Mouse (Mus musculus): ENCODE measurements around the gene Csta1. TPM values are rescaled to one million over a fixed set of nuclear protein-coding genes. Genes with fewer than 3 reads are reported as not detected.

The Csta1 gene
- polyA plus RNA-seq, 1 experiment from 2014 or later, result 0.13 TPM

DNA sequence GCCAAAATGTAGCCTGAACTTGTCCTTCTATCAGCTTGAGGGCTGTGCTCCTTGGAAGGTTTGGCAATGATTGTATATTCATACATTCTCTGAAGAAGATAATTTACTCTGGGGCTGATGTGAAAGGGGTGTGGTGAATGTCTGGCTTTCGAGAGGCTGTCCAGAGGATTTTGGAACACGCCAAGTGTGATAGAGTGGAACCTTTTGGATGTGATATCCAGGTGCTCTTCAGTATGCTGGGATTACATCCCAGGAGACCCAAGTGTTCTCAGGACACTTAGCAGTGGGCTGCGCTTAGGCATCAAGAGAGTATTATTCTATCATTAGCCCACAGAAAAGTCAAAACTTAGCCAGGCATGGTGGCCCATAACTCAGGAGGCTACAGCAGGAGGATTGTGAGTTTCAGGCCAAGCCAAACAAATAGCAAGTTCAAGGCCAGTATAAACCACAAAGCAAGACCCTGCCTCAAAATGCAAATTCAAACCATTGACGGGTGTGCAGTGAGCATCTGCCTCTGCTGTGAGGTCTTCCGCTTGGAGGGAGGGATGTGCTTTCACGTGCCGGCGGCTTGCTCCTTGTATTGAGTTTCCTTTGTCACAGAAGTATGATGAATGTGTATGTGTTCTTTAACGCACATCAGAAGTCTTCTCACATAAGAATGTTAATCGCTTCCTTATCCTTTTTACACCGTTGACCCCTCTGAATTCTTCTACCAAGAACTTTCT is 40.1 kb downstream of the Csta1 start:
- Histone ChIP-seq H3K4me1 (no peaks in the 10 kb centered on the region), H3K36me3 (peaks cover 60% of the 10 kb centered on the region), H3K4me3 (no peak overlapping the region), H3K27me3 (ENCODE audit: low read depth, poor library complexity, severe bottlenecking) (no peaks in the 10 kb centered on the region), H3K9me3 (replicated peaks) (no peaks in the 10 kb centered on the region), H3K27ac (no peak overlapping the region)
- WGBS, result 94% methylated on average over 11 of the region's 11 CpGs
- DNase-seq (ENCODE audit: low spot score), result no peak

DNA sequence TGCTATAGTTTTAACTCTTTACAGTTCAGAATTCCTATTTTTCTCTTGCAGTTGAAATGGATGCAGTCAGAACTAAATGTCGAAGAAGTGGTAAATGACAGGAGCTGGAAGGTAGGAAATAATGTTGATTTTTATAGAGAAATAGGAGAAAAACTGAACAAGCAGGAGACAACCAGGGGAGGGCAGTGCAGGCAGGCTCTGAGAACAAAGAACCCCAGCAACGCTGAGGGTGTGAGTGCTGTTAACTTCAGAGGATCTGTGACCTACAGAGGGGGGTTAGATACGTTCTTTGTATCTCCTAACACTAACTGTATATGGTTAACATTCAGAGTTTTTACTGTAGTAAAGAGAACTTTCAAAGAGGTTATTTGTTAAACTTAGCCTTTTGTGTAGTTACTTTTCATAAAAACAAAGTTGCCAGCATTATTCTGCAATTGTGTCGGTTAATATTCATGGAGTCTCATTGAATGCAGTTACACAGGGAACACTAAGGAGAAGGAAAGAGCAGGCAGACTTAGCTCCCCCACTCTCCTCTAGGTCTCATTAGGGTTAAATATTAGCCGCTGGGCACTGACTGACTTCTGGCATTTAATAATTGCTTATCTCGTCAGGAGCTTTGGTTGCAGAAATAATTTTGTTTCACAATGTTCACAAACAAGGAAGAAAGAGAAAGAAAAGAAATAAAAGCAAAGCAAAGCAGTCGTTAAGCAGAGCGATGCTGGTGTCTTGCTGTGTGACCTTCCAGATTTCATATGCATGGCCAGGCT is 41.0 kb downstream of the Csta1 start:
- Histone ChIP-seq H3K27ac (no peak overlapping the region), H3K36me3 (peaks cover 69% of the 10 kb centered on the region)
- 81% methylated on average over 8 of the region's 8 CpGs for WGBS

DNA sequence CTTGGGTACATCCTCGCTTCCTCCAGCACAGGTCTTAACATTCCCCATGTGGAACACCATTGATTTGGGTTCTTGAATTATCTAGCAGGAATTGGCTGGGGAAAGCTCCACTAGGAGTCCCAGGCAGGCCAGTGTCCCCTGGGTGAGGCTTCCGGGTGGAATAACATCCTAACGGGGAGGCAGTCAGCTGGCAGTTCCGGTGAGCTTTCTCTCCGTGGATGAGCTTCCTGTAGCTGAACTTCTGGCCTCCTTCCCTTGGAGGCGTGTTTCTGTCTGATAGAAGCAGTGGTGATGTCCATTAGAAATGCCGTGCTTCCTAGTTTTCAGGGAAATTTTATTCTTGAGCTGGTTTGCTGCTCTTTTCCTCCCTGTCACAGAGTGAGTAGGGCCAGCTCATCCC is 42.0 kb downstream of the Csta1 start:
- no peak for DNase-seq (ENCODE audit: low spot score)
- no peaks in the 10 kb centered on the region for H3K4me1 ChIP-seq
- WGBS, result 85% methylated on average over 7 of the region's 7 CpGs

More for the DNA sequence above, 41.0 kb downstream of the Csta1 start:
- Histone ChIP-seq H3K4me3 (no peak overlapping the region), H3K9me3 (replicated peaks) (no peaks in the 10 kb centered on the region), H3K27me3 (ENCODE audit: low read depth, poor library complexity, severe bottlenecking) (no peaks in the 10 kb centered on the region), H3K4me1 (no peaks in the 10 kb centered on the region)
- DNase-seq (ENCODE audit: low spot score), result no peak

DNA sequence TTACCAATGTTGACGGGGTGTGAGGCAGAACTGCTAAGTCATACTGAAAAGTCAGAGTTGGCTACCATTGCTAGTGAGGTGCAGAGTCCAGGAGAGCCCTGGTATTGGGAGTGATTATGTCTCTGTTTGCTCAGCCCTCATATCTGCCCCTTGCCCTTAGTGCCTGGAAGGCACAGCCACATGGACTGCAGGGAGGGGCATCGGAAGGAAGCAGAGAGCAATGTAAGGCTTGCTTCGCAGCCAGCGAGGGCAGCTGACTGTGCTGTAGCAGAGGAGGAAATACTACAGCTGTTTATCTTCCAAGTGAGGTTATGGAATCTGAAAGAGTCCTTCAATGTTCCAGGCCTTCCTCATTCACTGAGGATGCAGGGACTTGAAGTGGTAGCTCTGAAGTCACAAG is 43.2 kb downstream of the Csta1 start:
- Histone ChIP-seq H3K9me3 (replicated peaks) (no peaks in the 10 kb centered on the region), H3K27ac (no peak overlapping the region), H3K4me3 (no peak overlapping the region), H3K36me3 (peaks cover 91% of the 10 kb centered on the region), H3K4me1 (no peaks in the 10 kb centered on the region), H3K27me3 (ENCODE audit: low read depth, poor library complexity, severe bottlenecking) (no peaks in the 10 kb centered on the region)
- DNase-seq (ENCODE audit: low spot score), result no peak
- WGBS, result 93% methylated on average over 4 of the region's 4 CpGs

More for the DNA sequence above, 42.0 kb downstream of the Csta1 start:
- Histone ChIP-seq H3K4me3 (no peak overlapping the region), H3K36me3 (peaks cover 78% of the 10 kb centered on the region), H3K9me3 (replicated peaks) (no peaks in the 10 kb centered on the region), H3K27me3 (ENCODE audit: low read depth, poor library complexity, severe bottlenecking) (no peaks in the 10 kb centered on the region), H3K27ac (no peak overlapping the region)

DNA sequence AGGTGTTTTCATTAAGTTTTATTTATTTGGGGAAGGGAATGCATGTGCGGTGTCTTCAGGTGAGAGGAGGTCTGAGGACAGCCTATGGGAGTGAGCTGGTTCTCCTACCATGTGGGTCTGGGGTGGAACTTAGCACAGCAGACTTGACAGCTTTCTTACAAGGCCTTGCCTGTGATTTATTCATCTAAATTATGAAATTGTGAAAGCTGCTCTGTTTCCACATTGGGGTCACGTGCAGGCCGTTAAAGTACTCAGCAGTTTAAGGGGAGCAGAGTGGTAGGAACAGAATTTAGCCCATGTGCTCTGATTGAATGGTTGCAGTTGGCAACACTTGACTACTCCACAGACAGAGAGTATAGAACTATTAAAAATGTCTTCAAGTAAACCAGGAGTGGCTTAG is 51.1 kb downstream of the Csta1 start:
- Histone ChIP-seq H3K27me3 (ENCODE audit: low read depth, poor library complexity, severe bottlenecking) (no peaks in the 10 kb centered on the region), H3K4me1 (no peaks in the 10 kb centered on the region), H3K4me3 (no peak overlapping the region), H3K27ac (no peak overlapping the region), H3K36me3 (peaks cover 34% of the 10 kb centered on the region), H3K9me3 (replicated peaks) (no peaks in the 10 kb centered on the region)
- 96% methylated on average over 3 of the region's 3 CpGs for WGBS
- no peak for DNase-seq (ENCODE audit: low spot score)

DNA sequence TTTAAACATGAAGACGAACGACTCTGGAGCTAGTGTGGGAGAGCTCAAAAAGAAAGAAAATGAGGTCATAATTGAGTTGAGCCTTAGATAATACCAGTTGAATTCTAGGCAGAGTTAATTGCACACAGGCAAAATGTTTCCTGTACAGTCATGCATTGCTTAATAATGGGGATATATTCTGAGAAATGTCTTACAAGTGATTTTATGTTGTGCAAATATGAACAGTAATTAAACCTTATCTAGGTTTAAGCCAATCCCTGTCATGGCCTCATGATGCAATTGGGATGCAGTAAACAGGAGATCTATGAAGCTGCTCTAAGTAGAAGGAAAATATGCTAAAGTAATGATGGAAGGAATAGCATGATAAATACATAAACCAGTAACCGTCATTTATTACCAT is 56.3 kb downstream of the Csta1 start:
- Histone ChIP-seq H3K9me3 (replicated peaks) (no peaks in the 10 kb centered on the region), H3K27ac (no peak overlapping the region), H3K27me3 (ENCODE audit: low read depth, poor library complexity, severe bottlenecking) (no peaks in the 10 kb centered on the region), H3K36me3 (0 out of 2 replicates have a peak, but pooled peaks cover 2% of the 10 kb centered on the region), H3K4me3 (no peak overlapping the region), H3K4me1 (peaks cover 10% of the 10 kb centered on the region)
- no peak for DNase-seq (ENCODE audit: low spot score)
- WGBS, result 94% methylated on average over 3 of the region's 3 CpGs

DNA sequence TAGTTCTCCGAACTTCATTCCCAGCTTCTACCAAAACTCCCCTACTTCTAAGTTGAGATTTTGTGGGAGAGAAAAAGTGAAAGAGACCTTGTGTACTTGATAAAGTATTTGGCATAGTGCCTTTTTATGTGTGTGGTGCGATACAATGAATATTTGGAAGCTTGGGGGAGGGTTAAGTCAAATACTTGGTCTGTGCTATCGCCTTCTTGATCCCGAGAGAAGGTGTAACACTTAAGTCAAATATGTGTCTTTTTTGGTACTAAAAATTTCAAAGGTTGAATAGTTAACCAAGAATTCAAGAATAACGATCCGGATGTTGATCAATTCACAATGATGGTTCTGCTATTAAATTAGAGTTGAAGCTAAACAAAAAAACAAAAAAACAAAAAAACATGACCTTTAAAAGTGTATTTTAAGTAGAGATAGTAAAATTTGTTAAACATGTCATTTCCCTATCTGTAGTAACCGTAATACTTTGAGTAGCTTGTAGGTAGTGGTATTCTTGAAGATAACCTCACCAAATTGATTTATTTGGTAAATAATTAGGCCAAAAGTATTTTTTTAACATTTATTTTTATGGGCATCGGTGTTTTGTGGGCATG is 58.5 kb downstream of the Csta1 start:
- Histone ChIP-seq H3K27me3 (ENCODE audit: low read depth, poor library complexity, severe bottlenecking) (no peaks in the 10 kb centered on the region), H3K4me1 (peaks cover 21% of the 10 kb centered on the region), H3K27ac (peak overlapping the region; percentile 95), H3K9me3 (replicated peaks) (no peaks in the 10 kb centered on the region), H3K4me3 (peak overlapping the region; percentile 81), H3K36me3 (peaks cover 12% of the 10 kb centered on the region)
- 29% methylated on average over 8 of the region's 8 CpGs for WGBS
- no peak for DNase-seq (ENCODE audit: low spot score)

DNA sequence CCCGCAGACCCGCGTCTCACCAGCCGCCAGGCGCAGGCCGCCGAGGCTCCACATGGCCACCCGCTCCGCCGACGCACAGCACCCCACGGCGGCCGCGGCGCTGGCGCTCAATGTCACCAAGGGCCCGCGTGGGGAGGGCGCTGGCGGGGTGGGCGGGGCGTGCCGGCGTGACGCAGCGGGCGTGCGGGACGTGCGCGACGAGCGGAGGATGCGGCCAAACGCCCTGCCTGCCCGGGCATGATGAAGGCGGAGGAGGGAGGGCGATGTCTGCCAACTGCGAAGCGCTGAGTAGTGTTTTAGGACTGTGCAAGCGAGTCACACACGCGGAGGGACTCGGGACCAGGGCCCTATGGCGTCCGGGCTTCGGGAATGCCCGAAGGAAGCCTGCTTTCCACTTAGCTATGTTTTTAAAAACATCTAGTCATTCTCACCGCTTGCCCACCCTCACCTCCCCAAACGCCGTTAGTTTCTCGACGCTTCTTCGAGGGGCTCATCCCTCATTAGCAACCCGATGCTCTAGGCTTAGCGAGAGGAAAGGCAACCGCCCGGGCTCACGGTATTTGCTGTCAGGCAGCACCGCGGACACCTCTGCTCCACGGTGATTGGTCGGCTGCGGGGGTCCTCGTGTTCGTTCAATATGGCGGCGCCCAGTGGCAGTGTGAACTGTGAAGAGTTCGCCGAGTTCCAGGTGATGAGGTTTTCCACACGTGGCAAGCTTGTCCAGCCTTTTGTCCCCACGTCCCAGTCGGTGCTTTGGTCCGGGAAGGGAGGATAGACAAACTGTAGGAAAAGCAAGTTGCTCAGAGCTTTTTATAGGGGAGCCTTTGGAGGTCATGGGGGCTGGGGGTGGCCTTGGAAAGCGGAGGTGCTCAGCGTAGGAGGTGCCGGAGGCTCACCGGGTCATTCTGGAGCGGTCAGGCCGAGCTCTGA is 59.3 kb downstream of the Csta1 start, which contains the start of the genes Fam162a and Ccdc58:
Fam162a (minus strand) TSS at position 145 of the 930 bp plus-strand sequence.
Ccdc58 (plus strand) TSS at position 236 of the 930 bp plus-strand sequence.
- Histone ChIP-seq H3K4me3 (peak within 1 kb of the TSS; percentile 81), H3K4me1 (peaks cover 21% of the 10 kb centered on the region), H3K36me3 (peaks cover 17% of the 10 kb centered on the region), H3K27me3 (ENCODE audit: low read depth, poor library complexity, severe bottlenecking) (no peaks in the 10 kb centered on the region), H3K27ac (peak within 1 kb of the TSS; percentile 95), H3K9me3 (replicated peaks) (no peaks in the 10 kb centered on the region)
- peak; percentile 94 for DNase-seq (ENCODE audit: low spot score)
- WGBS, result under 1% methylated on average over 77 of the region's 81 CpGs

DNA sequence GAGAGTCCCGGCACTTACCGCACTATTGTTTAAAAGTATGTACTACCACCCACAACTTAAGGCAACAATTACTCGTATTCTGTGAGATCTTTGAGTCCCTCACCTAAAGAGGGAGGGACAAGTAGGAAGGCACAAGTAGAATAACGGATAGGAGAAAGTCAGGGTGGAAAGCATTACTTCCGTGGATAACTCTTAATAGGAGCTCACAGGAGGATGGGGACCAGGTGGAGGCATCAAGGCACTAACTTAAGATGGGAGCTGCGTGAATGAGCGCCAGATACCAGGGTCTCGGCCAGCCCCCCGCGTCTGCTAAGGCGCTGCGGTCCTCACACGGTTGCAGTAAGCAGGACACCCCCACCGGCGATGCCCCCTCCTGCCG is 60.0 kb downstream of the Csta1 start:
- peaks cover 21% of the 10 kb centered on the region for H3K4me1 ChIP-seq
- H3K4me3 ChIP-seq, result peak overlapping the region; percentile 81
- H3K27ac ChIP-seq, result peak overlapping the region; percentile 95
- no peak for DNase-seq (ENCODE audit: low spot score)
- under 1% methylated on average over 14 of the region's 16 CpGs for WGBS
- H3K9me3 ChIP-seq (replicated peaks), result no peaks in the 10 kb centered on the region
- peaks cover 21% of the 10 kb centered on the region for H3K36me3 ChIP-seq
- H3K27me3 ChIP-seq (ENCODE audit: low read depth, poor library complexity, severe bottlenecking), result no peaks in the 10 kb centered on the region

Other genes starting within 250 kb of the Csta1 start
- 1.5 and 2.5 TPM in 2 replicates for gene Parp9, start 192.8 kb downstream of the Csta1 start, polyA plus RNA-seq (2016; fragmentation: Nextera tagmentation; extraction: Ambion mirVana)
- gene Dtx3l, start 192.1 kb downstream of the Csta1 start, polyA plus RNA-seq (2016; fragmentation: Nextera tagmentation; extraction: Ambion mirVana), result 1.8 and 2.7 TPM in 2 replicates
- 58.0 and 59.0 TPM in 2 replicates for gene Kpna1, start 152.5 kb downstream of the Csta1 start, polyA plus RNA-seq (2016; fragmentation: Nextera tagmentation; extraction: Ambion mirVana)
- 5.0 and 8.3 TPM in 2 replicates for gene Wdr5b, start 90.1 kb downstream of the Csta1 start, polyA plus RNA-seq (2016; fragmentation: Nextera tagmentation; extraction: Ambion mirVana)
- gene Fam162a, start 59.6 kb downstream of the Csta1 start, polyA plus RNA-seq (2016; fragmentation: Nextera tagmentation; extraction: Ambion mirVana), result 353 and 424 TPM in 2 replicates
- 107 and 125 TPM in 2 replicates for gene Ccdc58, start 59.6 kb downstream of the Csta1 start, polyA plus RNA-seq (2016; fragmentation: Nextera tagmentation; extraction: Ambion mirVana)
- not detected in 2 replicates for gene Stfa2l1, start 25.6 kb upstream of the Csta1 start, polyA plus RNA-seq (2016; fragmentation: Nextera tagmentation; extraction: Ambion mirVana)
- not detected in 2 replicates for gene Gm5483, start 53.0 kb upstream of the Csta1 start, polyA plus RNA-seq (2016; fragmentation: Nextera tagmentation; extraction: Ambion mirVana)
- not detected in 2 replicates for gene Gm5416, start 79.2 kb upstream of the Csta1 start, polyA plus RNA-seq (2016; fragmentation: Nextera tagmentation; extraction: Ambion mirVana)
- gene 2010005H15Rik, start 90.2 kb upstream of the Csta1 start, polyA plus RNA-seq (2016; fragmentation: Nextera tagmentation; extraction: Ambion mirVana), result 0.49 TPM in 1 of 2 replicates, not detected in the other
- 0.35 and 1.7 TPM in 2 replicates for gene Stfa1, start 145.7 kb upstream of the Csta1 start, polyA plus RNA-seq (2016; fragmentation: Nextera tagmentation; extraction: Ambion mirVana)
- gene BC117090, start 203.1 kb upstream of the Csta1 start, polyA plus RNA-seq (2016; fragmentation: Nextera tagmentation; extraction: Ambion mirVana), result not detected in 2 replicates
- gene BC100530, start 236.5 kb upstream of the Csta1 start, polyA plus RNA-seq (2016; fragmentation: Nextera tagmentation; extraction: Ambion mirVana), result 0.38 TPM in 1 of 2 replicates, not detected in the other

Measured in limb, embryonic 10.5 days (tissue).